Mouse (Mus musculus): Measurements from ENCODE around the gene Pros1.

GRCm38 (mm10) chr16:62813790-62814189 is 40.3 kb upstream of the Pros1 start:
- no peak for TF ChIP-seq CTCF (IDR thresholded peaks at IDR 0.05; ENCODE audit: low read depth)
- TF ChIP-seq EP300 (IDR thresholded peaks at IDR 0.05; ENCODE audit: low read depth): no peak
